Mouse (Mus musculus): ENCODE measurements around the gene Vsig10l.

Gene Vsig10l

GRCm38 (mm10) chr7:43462851-43463250 is at the start of gene Vsig10l:
Vsig10l (plus strand) TSS chr7:43463151.
- no peak for DNase-seq

- DNase-seq: no peak
These were observed 45.7 kb upstream of the Vsig10l start for GRCm38 (mm10) chr7:43417298-43417697.

GRCm38 (mm10) chr7:43422995-43423617 is 39.8 kb upstream of the Vsig10l start:
- DNase-seq: peak; percentile 61

DNA sequence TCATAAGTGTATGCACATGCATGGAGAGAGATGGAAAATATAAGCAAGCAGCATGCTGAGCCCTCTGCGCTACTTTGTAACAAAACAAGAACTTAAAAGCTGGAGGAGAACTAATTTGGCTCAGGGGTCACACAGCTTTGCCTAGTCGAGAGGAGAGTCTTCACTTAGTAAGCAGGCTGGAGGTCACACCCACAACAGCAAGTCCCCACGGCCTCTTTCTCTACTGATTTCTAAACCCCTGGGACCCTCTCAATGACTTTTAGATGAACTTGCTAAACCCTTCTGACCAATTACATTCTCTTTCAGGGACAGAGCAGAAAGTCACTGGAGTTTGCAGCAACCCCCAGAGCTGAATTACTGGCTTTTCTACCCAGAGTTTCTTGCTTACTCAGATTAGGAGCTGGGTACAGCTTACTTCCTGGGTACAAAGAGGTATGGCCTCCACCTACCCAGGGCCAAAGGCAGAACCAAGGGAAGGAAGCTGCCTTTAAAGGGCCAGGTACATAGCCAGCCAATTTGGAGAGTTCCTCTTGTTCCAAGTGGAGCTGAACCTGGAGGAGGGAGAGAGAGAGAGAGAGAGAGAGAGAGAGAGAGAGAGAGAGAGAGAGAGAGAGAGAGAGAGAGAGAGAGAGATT is 38.8 kb upstream of the Vsig10l start:
- no peak for DNase-seq

DNA sequence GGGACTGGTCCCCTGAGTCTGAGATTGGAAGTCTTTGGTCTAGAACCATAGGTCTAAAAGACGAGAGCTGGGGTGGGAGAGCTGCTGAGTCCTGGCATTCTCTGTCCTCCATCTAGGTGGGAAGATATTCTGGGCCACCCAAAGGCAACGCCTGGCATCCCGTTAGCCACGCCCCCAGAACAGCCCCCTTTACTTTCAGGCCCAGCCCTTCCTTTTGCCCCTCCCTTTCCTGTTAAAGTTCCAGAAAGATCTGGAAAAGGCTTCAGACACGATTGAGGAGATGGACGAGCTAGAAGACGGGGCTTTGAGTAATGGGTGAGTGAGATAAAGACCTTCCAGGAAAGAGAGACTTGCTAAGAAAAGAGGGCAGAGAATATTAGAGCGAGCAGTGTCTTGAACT is 35.5 kb upstream of the Vsig10l start, which contains the start of gene Lim2:
Gene Lim2 (plus strand): TSS at position 265 of the 400 bp plus-strand sequence.
- no peak for DNase-seq

- no peak for DNase-seq
These were observed 33.5 kb upstream of the Vsig10l start for GRCm38 (mm10) chr7:43429500-43429899.

DNA sequence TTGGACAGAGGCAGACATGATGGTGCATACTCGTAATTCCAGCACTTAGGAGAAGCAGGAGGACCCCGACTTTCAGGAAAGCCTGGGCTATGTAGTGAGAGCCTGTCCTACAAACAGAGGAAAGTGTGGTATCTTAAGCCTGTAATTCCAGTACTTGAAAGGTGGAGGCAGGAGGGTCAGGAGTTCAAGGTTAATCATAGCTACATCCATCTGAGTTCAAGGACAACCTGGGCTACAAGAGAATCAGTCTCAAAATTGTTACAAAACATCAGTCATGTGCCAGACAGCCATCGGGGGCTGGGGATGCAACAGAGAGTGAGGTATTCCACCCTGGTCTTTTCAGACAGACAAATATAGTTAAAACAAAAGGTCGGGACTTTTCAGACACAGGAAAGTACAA is 30.1 kb upstream of the Vsig10l start:
- no peak for DNase-seq

- DNase-seq: no peak
These were observed 28.3 kb upstream of the Vsig10l start for GRCm38 (mm10) chr7:43434676-43435075.

GRCm38 (mm10) chr7:43436341-43437255 is 26.4 kb upstream of the Vsig10l start, which contains the start of gene Nkg7:
Nkg7 (plus strand) TSS chr7:43437073.
- DNase-seq: no peak

GRCm38 (mm10) chr7:43438611-43439010 is 24.3 kb upstream of the Vsig10l start:
- no peak for DNase-seq

GRCm38 (mm10) chr7:43440482-43440881 is 22.5 kb upstream of the Vsig10l start, which contains the start of gene Cldnd2:
Cldnd2 (plus strand) TSS chr7:43440782.
- no peak for DNase-seq

- no peak for DNase-seq
These were observed 21.9 kb upstream of the Vsig10l start for GRCm38 (mm10) chr7:43441071-43441470.

DNA sequence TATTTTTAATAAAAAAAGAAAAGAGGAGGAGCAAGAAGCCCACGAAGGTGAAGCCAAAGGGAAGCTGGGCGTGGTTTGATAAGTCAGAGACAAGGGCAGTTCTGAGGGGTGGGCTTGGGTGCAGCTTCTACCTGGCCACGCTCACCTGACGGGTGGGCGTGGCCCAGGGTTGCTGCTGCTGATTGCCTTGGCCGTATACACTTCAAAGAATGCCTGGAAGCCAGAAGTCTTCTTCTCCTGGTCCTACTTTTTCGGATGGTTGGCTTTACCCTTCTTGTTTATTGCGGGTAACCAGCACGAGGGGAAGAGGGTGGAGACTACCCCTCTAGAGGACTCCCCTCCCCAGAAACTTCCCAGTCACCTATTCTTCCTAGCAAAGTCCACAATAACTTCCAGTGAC is 20.3 kb upstream of the Vsig10l start:
- DNase-seq: no peak

DNA sequence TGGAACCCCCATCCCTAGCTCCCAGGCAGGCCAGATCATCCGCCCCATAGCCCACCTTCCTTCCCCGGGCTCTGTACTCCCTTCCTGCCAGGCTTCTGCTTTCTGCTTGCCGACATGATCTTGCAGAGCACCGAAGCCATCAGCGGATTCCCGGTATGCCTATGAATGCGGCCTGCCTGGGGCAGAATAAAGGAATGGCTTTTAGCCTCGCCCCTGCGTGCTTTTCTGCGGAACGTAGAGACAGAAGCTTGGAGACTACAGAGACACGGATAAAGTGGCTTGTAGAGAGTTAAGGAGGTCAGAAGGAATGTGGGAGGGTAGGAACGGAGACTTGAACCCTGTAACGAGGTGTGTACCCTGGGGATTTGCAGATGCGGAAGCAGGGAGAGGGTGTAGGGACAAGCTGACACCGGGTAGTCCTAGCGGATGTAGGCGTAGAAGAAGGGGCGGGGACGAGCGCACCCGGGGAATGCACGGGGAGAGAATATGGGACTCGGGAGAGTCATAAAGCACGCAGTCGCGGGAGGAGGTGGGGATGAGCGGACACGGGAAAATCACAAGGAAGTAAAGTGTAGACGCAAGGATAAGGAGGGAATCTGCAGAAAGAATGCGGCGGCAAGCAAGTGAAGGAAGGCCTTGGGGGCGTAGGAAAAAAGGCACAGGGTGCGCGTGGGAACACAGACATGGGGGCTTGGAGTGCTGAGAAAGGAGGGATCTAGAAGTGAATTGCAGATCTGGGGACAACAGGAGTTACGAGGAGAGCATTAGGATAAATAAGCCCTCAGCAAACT is 19.6 kb upstream of the Vsig10l start:
- peak; percentile 76 for DNase-seq

DNA sequence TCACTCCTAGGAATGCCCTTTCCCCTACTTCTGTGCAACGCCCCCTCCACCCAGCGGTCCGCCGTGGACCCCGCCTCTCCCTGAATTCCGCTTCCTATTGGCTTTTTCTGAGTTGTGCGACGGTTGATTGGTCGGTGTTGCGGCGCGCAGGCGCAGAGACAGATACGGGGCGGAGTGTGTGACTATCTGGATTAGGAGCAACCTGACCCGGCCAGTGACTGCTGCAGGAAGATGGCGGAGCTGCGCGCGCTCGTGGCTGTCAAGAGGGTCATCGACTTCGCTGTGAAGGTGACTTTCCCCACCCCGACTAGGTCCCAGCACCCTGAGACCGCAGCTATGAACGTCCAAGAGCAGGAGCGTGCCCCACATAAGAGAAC is 19.0 kb upstream of the Vsig10l start, which contains the start of the genes Etfb and Gm45233:
Gene Etfb (plus strand): TSS at position 167 of the 377 bp plus-strand sequence.
Gene Gm45233 (plus strand): TSS at position 212 of the 377 bp plus-strand sequence.
- peak; percentile 97 for DNase-seq

- DNase-seq: no peak
These were observed 15.2 kb upstream of the Vsig10l start for GRCm38 (mm10) chr7:43447801-43448200.

GRCm38 (mm10) chr7:43448246-43448645 is 14.7 kb upstream of the Vsig10l start:
- DNase-seq: no peak

GRCm38 (mm10) chr7:43449811-43450210 is 13.1 kb upstream of the Vsig10l start:
- DNase-seq: no peak

DNA sequence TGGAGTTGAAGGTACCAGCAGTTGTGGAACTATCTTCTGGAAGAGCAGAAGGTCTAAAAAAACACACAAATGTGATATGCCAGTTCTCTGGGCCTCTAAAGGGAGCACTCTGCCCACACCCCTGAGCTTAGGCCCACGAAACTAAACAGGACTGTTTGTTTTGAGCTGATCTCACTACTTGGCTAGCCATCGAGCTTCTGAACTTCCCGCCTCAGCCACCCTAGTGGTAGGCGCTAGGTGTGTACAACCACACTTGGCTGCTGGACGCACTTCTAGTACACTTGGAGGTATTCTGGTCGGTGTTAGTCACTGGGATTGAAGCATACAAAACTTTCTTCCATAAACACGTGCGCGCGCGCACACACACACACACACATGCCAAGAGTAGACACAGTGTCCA is 11.2 kb upstream of the Vsig10l start:
- DNase-seq: no peak

DNA sequence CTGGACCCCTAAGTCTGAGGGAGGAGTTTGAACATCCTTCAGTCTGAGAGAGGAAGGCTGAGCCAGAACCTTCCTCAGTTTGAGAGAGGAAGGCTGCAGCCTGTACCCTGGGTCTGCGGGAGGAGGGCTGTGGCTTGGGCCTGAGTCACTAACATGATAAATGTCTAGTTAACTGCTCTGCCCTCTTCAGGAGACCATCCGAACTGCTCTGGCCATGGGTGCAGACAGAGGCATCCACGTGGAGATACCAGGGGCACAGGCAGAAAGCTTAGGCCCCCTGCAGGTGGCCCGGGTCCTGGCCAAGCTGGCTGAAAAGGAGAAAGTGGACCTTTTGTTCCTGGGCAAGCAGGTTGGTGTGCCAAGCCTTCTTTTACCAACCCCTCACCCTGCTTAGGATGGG is 10.3 kb upstream of the Vsig10l start:
- no peak for DNase-seq

GRCm38 (mm10) chr7:43453599-43454355 is 9.2 kb upstream of the Vsig10l start:
- DNase-seq: no peak

GRCm38 (mm10) chr7:43454371-43454770 is 8.6 kb upstream of the Vsig10l start:
- no peak for DNase-seq

All from layer of hippocampus, adult 9-11 months (tissue).